Mouse (Mus musculus): ENCODE data around the gene Gm9913.

Gm9913 gene

GRCm38 (mm10) chr2:125505006-125505745 is at the start of gene Gm9913:
TSS of gene Gm9913 (plus strand) at chr2:125505089.
- peak; percentile 37 for DNase-seq (ENCODE audit: low read depth, low spot score)

- DNase-seq (ENCODE audit: low read depth, low spot score): no peak
Measured at GRCm38 (mm10) chr2:125456059-125456789, 48.7 kb upstream of the Gm9913 start.

GRCm38 (mm10) chr2:125459087-125459486 is 45.8 kb upstream of the Gm9913 start:
- DNase-seq (ENCODE audit: low read depth, low spot score): no peak

- no peak for DNase-seq (ENCODE audit: low read depth, low spot score)
Measured at GRCm38 (mm10) chr2:125464036-125464435, 40.9 kb upstream of the Gm9913 start.

GRCm38 (mm10) chr2:125470553-125471295 is 34.2 kb upstream of the Gm9913 start:
- DNase-seq (ENCODE audit: low read depth, low spot score): no peak

- no peak for DNase-seq (ENCODE audit: low read depth, low spot score)
Measured at GRCm38 (mm10) chr2:125471721-125472120, 33.2 kb upstream of the Gm9913 start.

GRCm38 (mm10) chr2:125473228-125473627 is 31.7 kb upstream of the Gm9913 start:
- no peak for DNase-seq (ENCODE audit: low read depth, low spot score)

GRCm38 (mm10) chr2:125474690-125475089 is 30.2 kb upstream of the Gm9913 start:
- no peak for DNase-seq (ENCODE audit: low read depth, low spot score)

- DNase-seq (ENCODE audit: low read depth, low spot score): no peak
Measured at GRCm38 (mm10) chr2:125476231-125476630, 28.7 kb upstream of the Gm9913 start.

- DNase-seq (ENCODE audit: low read depth, low spot score): no peak
Measured at GRCm38 (mm10) chr2:125477367-125477766, 27.5 kb upstream of the Gm9913 start.

GRCm38 (mm10) chr2:125478705-125479104 is 26.2 kb upstream of the Gm9913 start:
- no peak for DNase-seq (ENCODE audit: low read depth, low spot score)

- no peak for DNase-seq (ENCODE audit: low read depth, low spot score)
Measured at GRCm38 (mm10) chr2:125480057-125480456, 24.8 kb upstream of the Gm9913 start.

GRCm38 (mm10) chr2:125481116-125481515 is 23.8 kb upstream of the Gm9913 start:
- DNase-seq (ENCODE audit: low read depth, low spot score): no peak

- DNase-seq (ENCODE audit: low read depth, low spot score): no peak
Measured at GRCm38 (mm10) chr2:125481531-125482317, 23.2 kb upstream of the Gm9913 start.

- DNase-seq (ENCODE audit: low read depth, low spot score): no peak
Measured at GRCm38 (mm10) chr2:125484164-125484563, 20.7 kb upstream of the Gm9913 start.

GRCm38 (mm10) chr2:125484910-125485309 is 20.0 kb upstream of the Gm9913 start:
- no peak for DNase-seq (ENCODE audit: low read depth, low spot score)

- no peak for DNase-seq (ENCODE audit: low read depth, low spot score)
Measured at GRCm38 (mm10) chr2:125489979-125490378, 14.9 kb upstream of the Gm9913 start.

- peak; percentile 68 for DNase-seq (ENCODE audit: low read depth, low spot score)
Measured at GRCm38 (mm10) chr2:125492050-125492900, 12.6 kb upstream of the Gm9913 start.

GRCm38 (mm10) chr2:125494291-125494690 is 10.6 kb upstream of the Gm9913 start:
- DNase-seq (ENCODE audit: low read depth, low spot score): no peak
